Mouse (Mus musculus): ENCODE measurements at regions not wholly inside any gene's neighbourhood (a gene's known extent, or its start where the extent isn't known, plus 50 kb on each side); places are given as distances from the start of the nearest gene placed in this dataset.

DNA sequence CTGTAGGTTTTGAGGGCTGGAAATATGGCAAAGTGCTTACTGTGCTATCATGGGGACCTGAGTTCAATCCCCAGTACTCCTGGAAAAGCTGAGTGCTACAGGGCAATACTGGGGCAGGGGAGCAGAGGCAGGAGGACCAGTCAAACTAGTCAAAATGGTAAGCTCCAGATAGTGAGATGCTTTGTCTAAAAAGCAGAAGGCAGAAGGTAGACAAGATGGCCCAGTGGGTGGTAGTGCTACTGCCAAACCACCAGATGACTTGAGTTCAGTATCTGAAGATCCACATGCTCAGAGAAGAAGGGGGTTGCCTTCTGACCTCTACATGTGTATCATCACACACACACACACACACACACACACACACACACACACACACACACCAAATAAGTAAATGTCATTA is 156.3 kb upstream of the Sox2 start:
- TF ChIP-seq CTCF (conservative IDR thresholded peaks at IDR 0.05; ENCODE audit: insufficient read depth, insufficient read length, low read depth, low read length) (no peak), POLR2A (IDR thresholded peaks at IDR 0.05; ENCODE audit: low read depth, low read length) (no peak)
